Mouse (Mus musculus) effector memory CD4-positive, alpha-beta T cell, adult 7 months (primary cell): ENCODE data around the gene Vmn2r9. TPM values are rescaled to one million over a fixed set of nuclear protein-coding genes. Genes with fewer than 3 reads are reported as not detected.

ENCODE experiments used
- polyA plus RNA-seq: library from polyadenylated mRNA; unstranded; fragments of 100-300 nt; shearing (Covaris generic); gene quantifications from one replicate; pipeline ENCODE4 v1.2.1, GENCODE M21; 2017

The Vmn2r9 gene
- not detected for polyA plus RNA-seq

DNA sequence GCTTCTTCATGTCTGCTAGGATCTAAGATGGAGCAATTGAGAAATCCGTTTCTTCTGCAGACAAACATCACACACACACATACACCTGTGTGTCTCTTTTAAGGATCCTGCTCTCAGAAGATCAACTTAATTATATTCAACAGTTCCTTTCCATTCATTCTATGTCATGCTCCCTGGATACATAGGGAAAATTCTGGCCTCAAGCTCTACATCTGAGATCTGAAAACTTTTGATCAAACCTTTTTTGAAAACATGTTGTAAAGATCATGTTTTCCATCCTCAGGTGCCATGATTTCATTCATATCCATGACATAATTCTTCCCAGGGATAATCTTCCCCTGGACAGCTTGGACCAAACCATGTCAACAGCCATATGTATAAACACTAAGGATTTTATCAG, at the start of gene Vmn2r9:
TSS of gene Vmn2r9 (minus strand) at position 101 of the 400 bp plus-strand sequence.

DNA sequence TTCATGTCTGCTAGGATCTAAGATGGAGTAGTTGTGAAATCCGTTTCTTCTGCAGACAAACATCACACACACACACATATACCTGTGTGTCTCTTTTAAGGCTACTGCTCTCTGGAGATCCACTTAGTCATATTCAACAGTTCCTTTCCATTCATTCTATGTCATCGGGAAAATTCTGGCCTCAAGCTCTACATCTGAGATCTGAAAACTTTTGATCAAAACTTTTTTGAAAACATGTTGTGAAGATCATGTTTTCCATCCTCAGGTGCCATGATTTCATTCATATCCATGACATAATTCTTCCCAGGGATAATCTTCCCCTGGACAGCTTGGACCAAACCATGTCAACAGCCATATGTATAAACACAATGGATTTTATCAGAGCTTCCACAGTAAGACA, 43.7 kb downstream of the Vmn2r9 start, which contains the start of gene Vmn2r8:
TSS of gene Vmn2r8 (minus strand) at position 101 of the 400 bp plus-strand sequence.

GRCm38 (mm10) chr5:108795263-108795662, 57.1 kb downstream of the Vmn2r9 start, which contains the start of gene Tmed11:
Tmed11 (minus strand) TSS chr5:108795363.

Other genes with a start within 250 kb of the Vmn2r9 start
- 168 TPM for gene Gak, start 222.8 kb downstream of the Vmn2r9 start, polyA plus RNA-seq
- gene Tmem175, start 222.8 kb downstream of the Vmn2r9 start, polyA plus RNA-seq = 25.3 TPM
- gene Idua, start 192.3 kb downstream of the Vmn2r9 start, polyA plus RNA-seq = 27.1 TPM
- gene Dgkq, start 182.9 kb downstream of the Vmn2r9 start, polyA plus RNA-seq = 14.6 TPM
- 0.10 TPM for gene Slc26a1, start 177.0 kb downstream of the Vmn2r9 start, polyA plus RNA-seq
- gene Fgfrl1, start 160.2 kb downstream of the Vmn2r9 start, polyA plus RNA-seq = 2.3 TPM
- gene Rnf212, start 77.6 kb downstream of the Vmn2r9 start, polyA plus RNA-seq = not detected
- gene Tmed11, start 57.2 kb downstream of the Vmn2r9 start, polyA plus RNA-seq = not detected
- not detected for gene Vmn2r8, start 43.8 kb downstream of the Vmn2r9 start, polyA plus RNA-seq
- 0.06 TPM for gene Vmn2r10, start 153.9 kb upstream of the Vmn2r9 start, polyA plus RNA-seq
- 0.26 TPM for gene Vmn2r11, start 207.0 kb upstream of the Vmn2r9 start, polyA plus RNA-seq
- gene Vmn2r12, start 245.3 kb upstream of the Vmn2r9 start, polyA plus RNA-seq = 0.09 TPM